Mouse (Mus musculus) liver, embryonic 14.5 days (tissue): Measurements from ENCODE around the gene Olfr1411.

Experiments used
- CTCF ChIP-seq: IDR thresholded peaks from 2 replicates; pipeline ENCODE4 v1.5.1; 2016; ENCODE audit warnings: antibody characterized with exemption, low read depth, control low read depth
- EP300 ChIP-seq: IDR thresholded peaks from 2 replicates; pipeline ENCODE4 v1.6.1; 2016; ENCODE audit warnings: antibody characterized with exemption, low read depth

DNA sequence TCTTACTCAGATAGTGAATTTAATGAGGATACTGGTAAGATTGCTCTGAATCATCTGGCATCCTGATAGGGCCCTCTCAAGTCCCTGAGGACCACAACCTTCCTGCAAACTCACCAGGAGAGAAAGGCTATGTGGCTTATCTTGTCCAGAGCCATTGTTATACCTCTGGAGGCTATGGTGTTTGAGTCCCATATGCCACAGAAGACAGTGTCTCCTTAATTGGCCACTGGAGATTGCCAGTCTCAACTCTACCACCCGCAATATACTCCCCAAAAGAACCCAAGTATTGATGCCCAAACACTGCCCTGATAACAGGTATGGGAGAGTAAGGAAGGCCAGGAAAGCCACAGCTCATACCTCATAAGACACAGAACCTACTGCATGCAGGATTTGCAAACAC is 11.3 kb downstream of the Olfr1411 start, which contains the start of gene Olfr1410:
- no peak for TF ChIP-seq CTCF
- no peak for TF ChIP-seq EP300
